28 mouse cellular contexts compared by ENCODE assay signal in genomic region chr5:73704757-73705156, GRCm38 (mm10). TPM values are rescaled to one million over a fixed set of nuclear protein-coding genes. Genes with fewer than 3 reads are reported as not detected.
DNase-seq lines count a peak whose midpoint lies in the region; ATAC-seq and TF ChIP-seq lines count a peak whose summit lies in the region.
"Had no signal": no experiment of that assay in that cellular context is flagged by ENCODE, and none has a peak within 500 bp of the region (broad histone marks: within the 10 kb centered on the region; RNA-seq: fewer than 3 reads in every experiment).

No protein-coding gene starts in this region.

- no peaks in the 10 kb centered on the region for H3K27me3 ChIP-seq in limb, embryonic 11.5 days (ENCODE audit: control insufficient read depth, insufficient read depth, low read length)
- no peaks in the 10 kb centered on the region for H3K27me3 ChIP-seq in limb, embryonic 13.5 days
- no peaks in the 10 kb centered on the region for H3K27me3 ChIP-seq in midbrain, postnatal 0 days (ENCODE audit: insufficient read depth, low read length)
- H3K27me3 ChIP-seq: embryonic facial prominence, embryonic 13.5 days; embryonic facial prominence, embryonic 15.5 days; forebrain, embryonic 12.5 days had no signal

- H3K4me3 ChIP-seq in limb, embryonic 11.5 days (ENCODE audit: low read depth, low read length) = no peak overlapping the region
- H3K4me3 ChIP-seq in limb, embryonic 13.5 days = no peak overlapping the region
- H3K4me3 ChIP-seq in midbrain, postnatal 0 days (ENCODE audit: low read depth, low read length) = no peak overlapping the region
- H3K4me3 ChIP-seq: embryonic facial prominence, embryonic 13.5 days; embryonic facial prominence, embryonic 15.5 days; erythroblast, embryonic 14.5 days; forebrain, embryonic 10.5 days; forebrain, embryonic 12.5 days had no signal

- intact Hi-C loops in heart, postnatal 10 days (cut with DNase I) = no loop called here

- H3K27ac ChIP-seq in limb, embryonic 11.5 days (replicated peaks; ENCODE audit: low read depth, low read length) = peak overlapping the region; percentile 47; the same call in 1 of the 2 replicates
- H3K27ac ChIP-seq in limb, embryonic 13.5 days = peak overlapping the region; percentile 28; the same call in 1 of the 2 replicates
- no peak overlapping the region for H3K27ac ChIP-seq in midbrain, postnatal 0 days (ENCODE audit: low read depth, low read length)
- H3K27ac ChIP-seq: embryonic facial prominence, embryonic 13.5 days; embryonic facial prominence, embryonic 15.5 days; forebrain, embryonic 10.5 days; forebrain, embryonic 12.5 days had no signal

- no peak overlapping the region for H3K9ac ChIP-seq in limb, embryonic 11.5 days (ENCODE audit: low read length)
- 0 out of 2 replicates have a peak overlapping the region, but pooled peaks have one; percentile 25 for H3K9ac ChIP-seq in limb, embryonic 13.5 days
- no peak overlapping the region for H3K9ac ChIP-seq in midbrain, postnatal 0 days (replicated peaks; ENCODE audit: low read length, poor library complexity, severe bottlenecking)
- H3K9ac ChIP-seq: embryonic facial prominence, embryonic 13.5 days; embryonic facial prominence, embryonic 15.5 days; forebrain, embryonic 12.5 days had no signal

- peaks cover 13% of the 10 kb centered on the region for H3K4me1 ChIP-seq in limb, embryonic 11.5 days (ENCODE audit: control insufficient read depth, insufficient read depth, low read length)
- peaks cover 58% of the 10 kb centered on the region for H3K4me1 ChIP-seq in limb, embryonic 13.5 days
- no peaks in the 10 kb centered on the region for H3K4me1 ChIP-seq in midbrain, postnatal 0 days (ENCODE audit: insufficient read depth, low read length)
- H3K4me1 ChIP-seq: forebrain, embryonic 10.5 days; forebrain, embryonic 12.5 days had no signal

- no peaks in the 10 kb centered on the region for H3K36me3 ChIP-seq in limb, embryonic 11.5 days (ENCODE audit: control insufficient read depth, insufficient read depth, low read length)
- H3K36me3 ChIP-seq in limb, embryonic 13.5 days = no peaks in the 10 kb centered on the region
- H3K36me3 ChIP-seq in midbrain, postnatal 0 days (ENCODE audit: insufficient read depth, low read length) = no peaks in the 10 kb centered on the region
- H3K36me3 ChIP-seq: embryonic facial prominence, embryonic 13.5 days; embryonic facial prominence, embryonic 15.5 days; forebrain, embryonic 10.5 days; forebrain, embryonic 12.5 days had no signal

- ATAC-seq in limb, embryonic 11.5 days (ENCODE audit: insufficient number of reproducible peaks, low FRiP score, low TSS enrichment, low read depth) = no peak
- no peak for ATAC-seq in limb, embryonic 13.5 days (ENCODE audit: low FRiP score, low read depth)
- no peak for ATAC-seq in midbrain, postnatal 0 days (ENCODE audit: low FRiP score)
- ATAC-seq: CD4-positive, CD25-positive, alpha-beta regulatory T cell, adult 4 months; forebrain, embryonic 14.5 days; forebrain, embryonic 16.5 days had no signal

- no peak for TF ChIP-seq CTCF in midbrain, postnatal 0 days (IDR thresholded peaks at IDR 0.05)

- 91% methylated on average over 8 of the region's 8 CpGs for WGBS in limb, embryonic 11.5 days
- WGBS in limb, embryonic 13.5 days = 75% methylated on average over 8 of the region's 8 CpGs
- 94% methylated on average over 8 of the region's 8 CpGs for WGBS in midbrain, postnatal 0 days

- peak; percentile 64 for DNase-seq in heart, adult 11 months
- no peak for DNase-seq in heart, postnatal 10 days
- no peak for DNase-seq in limb, embryonic 11.5 days (ENCODE audit: low spot score)
- DNase-seq in midbrain, postnatal 0 days (ENCODE audit: low spot score) = no peak
- no peak for DNase-seq in right cerebral cortex, postnatal 36 days (ENCODE audit: low spot score in 2 of 2)
- DNase-seq: adrenal gland, adult 2 months; adrenal gland, postnatal 10 days; adrenal gland, postnatal 25 days; B cell, adult 2 months; cerebellum, adult 11 months; cerebellum, adult 18-20 months; cerebellum, adult 8-10 months; cerebellum, adult 9-11 months; cerebellum, postnatal 14 days; cerebellum, postnatal 36 days; embryo, embryonic 11 days had no signal

- H3K9me3 ChIP-seq in limb, embryonic 11.5 days (ENCODE audit: control insufficient read depth, low read length) = no peaks in the 10 kb centered on the region
- H3K9me3 ChIP-seq in limb, embryonic 13.5 days = no peaks in the 10 kb centered on the region
- no peaks in the 10 kb centered on the region for H3K9me3 ChIP-seq in midbrain, postnatal 0 days (ENCODE audit: low read length)
- H3K9me3 ChIP-seq: embryonic facial prominence, embryonic 13.5 days; embryonic facial prominence, embryonic 15.5 days; forebrain, embryonic 10.5 days; forebrain, embryonic 12.5 days had no signal

- H3K4me2 ChIP-seq in limb, embryonic 11.5 days (ENCODE audit: low read depth, severe bottlenecking) = no peak overlapping the region
- H3K4me2 ChIP-seq in limb, embryonic 13.5 days (replicated peaks) = no peak overlapping the region
- no peak overlapping the region for H3K4me2 ChIP-seq in midbrain, postnatal 0 days (ENCODE audit: low read depth, low read length, poor library complexity, severe bottlenecking)
- H3K4me2 ChIP-seq: embryonic facial prominence, embryonic 13.5 days; embryonic facial prominence, embryonic 15.5 days; forebrain, embryonic 12.5 days had no signal

RNA-seq across cellular contexts. Expression of gene Spata18, which starts 53.6 kb away (rescaled TPM):
- 1 to 10 TPM; 1.8 TPM for total RNA-seq in heart, postnatal 10 days (2021)
- polyA plus RNA-seq in limb, embryonic 11.5 days (2014; fragmentation: Nextera tagmentation; extraction: Ambion mirVana) = 2.6 and 2.9 TPM in 2 replicates
- 1.7 and 1.9 TPM in 2 replicates for polyA plus RNA-seq in limb, embryonic 13.5 days (2015; fragmentation: Nextera tagmentation; extraction: Ambion mirVana)
- 1.6 and 1.9 TPM in 2 replicates for total RNA-seq in midbrain, postnatal 0 days (2014; rRNA removed)
- 0.63 and 0.69 TPM in 2 replicates for polyA plus RNA-seq in midbrain, postnatal 0 days (2015; fragmentation: Nextera tagmentation; extraction: Ambion mirVana)
- total RNA-seq: adrenal gland, adult 2 months; adrenal gland, postnatal 25 days; common myeloid progenitor, adult 5-6 weeks; ES-E14; MEL had no signal
- polyA plus RNA-seq: adrenal gland, adult 2 months; CD4-positive, CD25-positive, alpha-beta regulatory T cell, adult 4 months; erythroblast, embryonic 14.5 days; forebrain, embryonic 10.5 days had no signal

RNA-seq across cellular contexts. Expression of gene Sgcb, which starts 57.2 kb away (rescaled TPM):
- total RNA-seq in heart, postnatal 10 days (2021) = 10 to 100 TPM; 75.1 TPM
- 29.1 and 30.0 TPM in 2 replicates for polyA plus RNA-seq in limb, embryonic 11.5 days (2014; fragmentation: Nextera tagmentation; extraction: Ambion mirVana)
- polyA plus RNA-seq in limb, embryonic 13.5 days (2015; fragmentation: Nextera tagmentation; extraction: Ambion mirVana) = 44.9 and 46.5 TPM in 2 replicates
- total RNA-seq in midbrain, postnatal 0 days (2014; rRNA removed) = 24.7 TPM in 2 replicates
- 49.7 and 53.5 TPM in 2 replicates for polyA plus RNA-seq in midbrain, postnatal 0 days (2015; fragmentation: Nextera tagmentation; extraction: Ambion mirVana)
- polyA plus RNA-seq: erythroblast, embryonic 14.5 days had no signal
